Mouse (Mus musculus) layer of hippocampus, adult 11-12 months (tissue): ENCODE data around the gene Larp6.

Source experiments
- DNase-seq: peaks from one replicate; pipeline ENCODE4 v3.0.0; 2022; ENCODE audit warnings: low spot score

Larp6 gene

GRCm38 (mm10) chr9:60759436-60760007 is 46.7 kb downstream of the Larp6 start:
- no peak for DNase-seq

- DNase-seq = no peak
Observed at GRCm38 (mm10) chr9:60765181-60765580, 52.4 kb downstream of the Larp6 start.

- DNase-seq = no peak
Observed at GRCm38 (mm10) chr9:60768393-60768792, 55.6 kb downstream of the Larp6 start.

GRCm38 (mm10) chr9:60769711-60770111 is 56.9 kb downstream of the Larp6 start:
- DNase-seq = no peak

- no peak for DNase-seq
Observed at GRCm38 (mm10) chr9:60773713-60774112, 60.9 kb downstream of the Larp6 start.

- no peak for DNase-seq
Observed at GRCm38 (mm10) chr9:60776899-60777298, 64.1 kb downstream of the Larp6 start.

GRCm38 (mm10) chr9:60782057-60782789 is 69.4 kb downstream of the Larp6 start:
- no peak for DNase-seq

- no peak for DNase-seq
Observed at GRCm38 (mm10) chr9:60785069-60785468, 72.3 kb downstream of the Larp6 start.

- no peak for DNase-seq
Observed at GRCm38 (mm10) chr9:60787517-60788110, 74.8 kb downstream of the Larp6 start.
